Mouse (Mus musculus) myocyte (in vitro differentiated cells): Measurements from ENCODE around the gene Ypel3.
A peak's percentile ranks its signal among the peaks of the same experiment; 100 is the strongest.

ENCODE experiments used
- CEBPB ChIP-seq: IDR thresholded peaks from 2 replicates; pipeline ENCODE4 v1.6.1; 2011; ENCODE audit warnings: mild to moderate bottlenecking, moderate library complexity; ENCODE audit not compliant: poor library complexity, insufficient read depth, severe bottlenecking
- E2F4 ChIP-seq: IDR thresholded peaks from one replicate; pipeline ENCODE4 v1.6.1; 2011; ENCODE audit warnings: mild to moderate bottlenecking, control low read depth, moderate library complexity; ENCODE audit not compliant: insufficient read depth
- MAX ChIP-seq: IDR thresholded peaks from one replicate; pipeline ENCODE4 v1.6.1; 2011; ENCODE audit warnings: low read depth, mild to moderate bottlenecking, control low read depth
- MYOD1 ChIP-seq, 3 experiments: IDR thresholded peaks; one replicate each; pipeline ENCODE4 v1.6.1; 2011; ENCODE audit warnings: control low read depth in 2 of 3, low read depth in 2 of 3, mild to moderate bottlenecking in 2 of 3, moderate library complexity in 1 of 3; ENCODE audit not compliant: insufficient read length in 2 of 3, control insufficient read depth in 1 of 3
- MYOG ChIP-seq, 3 experiments: IDR thresholded peaks; one replicate each; pipeline ENCODE4 v1.6.1; 2011; ENCODE audit warnings: control low read depth in 2 of 3, low read depth in 2 of 3, mild to moderate bottlenecking in 2 of 3; ENCODE audit not compliant: insufficient read length in 2 of 3, control insufficient read depth in 1 of 3, insufficient read depth in 1 of 3
- POLR2A ChIP-seq: IDR thresholded peaks from one replicate; pipeline ENCODE4 v1.6.1; 2011; ENCODE audit warnings: low read depth, mild to moderate bottlenecking, control low read depth, moderate library complexity; ENCODE audit not compliant: insufficient read length
- POLR2AphosphoS2 ChIP-seq: IDR thresholded peaks from one replicate; pipeline ENCODE4 v1.6.1; 2011; ENCODE audit warnings: low read depth, control low read depth; ENCODE audit not compliant: insufficient read length
- REST ChIP-seq: IDR thresholded peaks from one replicate; pipeline ENCODE4 v1.6.1; 2011; ENCODE audit warnings: mild to moderate bottlenecking, control low read depth, moderate library complexity; ENCODE audit not compliant: insufficient read depth, insufficient read length
- SRF ChIP-seq: IDR thresholded peaks from one replicate; pipeline ENCODE4 v1.6.1; 2011; ENCODE audit warnings: low read depth; ENCODE audit not compliant: control insufficient read depth, insufficient read length
- TCF12 ChIP-seq: IDR thresholded peaks from one replicate; pipeline ENCODE4 v1.6.1; 2011; ENCODE audit warnings: mild to moderate bottlenecking, control low read depth; ENCODE audit not compliant: poor library complexity, insufficient read depth, severe bottlenecking
- TCF3 ChIP-seq: IDR thresholded peaks from one replicate; pipeline ENCODE4 v1.6.1; 2011; ENCODE audit warnings: low read depth, control low read depth; ENCODE audit not compliant: insufficient read length
- USF1 ChIP-seq: IDR thresholded peaks from one replicate; pipeline ENCODE4 v1.6.1; 2011; ENCODE audit warnings: low read depth, mild to moderate bottlenecking, control low read depth, moderate library complexity

DNA sequence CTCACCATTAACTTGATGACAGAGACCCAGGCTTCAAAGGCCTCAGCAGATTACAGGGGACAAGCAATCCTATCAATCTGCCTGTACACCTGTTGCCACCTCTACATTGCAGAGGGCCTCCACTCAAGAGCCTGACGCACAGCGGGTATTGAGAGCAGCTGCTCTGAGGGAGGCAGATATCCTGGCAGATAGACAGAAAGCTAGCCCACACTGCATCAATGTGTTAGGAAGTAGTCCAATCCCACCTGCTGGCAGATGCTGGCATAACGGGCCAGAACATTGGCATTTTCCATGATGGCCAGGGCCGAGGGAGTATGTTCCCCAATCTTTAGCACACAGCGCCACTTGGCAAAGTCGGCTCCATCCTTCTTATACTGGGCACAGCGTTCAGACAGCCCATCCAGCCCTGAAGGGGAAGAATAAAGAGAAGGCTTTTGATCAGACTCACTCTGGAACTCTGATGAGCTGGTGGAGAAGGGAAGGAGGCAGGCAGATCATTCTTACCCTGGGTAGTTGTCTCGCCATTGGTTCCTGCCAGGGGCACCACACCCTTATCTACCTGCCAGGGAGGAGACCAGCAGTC is 19.7 kb downstream of the Ypel3 start:
- peak; percentile 38 for TF ChIP-seq TCF3
- TF ChIP-seq SRF = no peak
- TF ChIP-seq REST = no peak
- no peak for TF ChIP-seq POLR2A
- no peak for TF ChIP-seq TCF12
- peak; percentile 56 for TF ChIP-seq POLR2AphosphoS2
- peak in 2 of 3 experiments; percentile 60 to 90 for TF ChIP-seq MYOD1 (IDR thresholded peaks at IDR 0.05; ENCODE audit: control insufficient read depth in 1 of 3, insufficient read length in 2 of 3, low read depth in 2 of 3)
- no peak for TF ChIP-seq CEBPB
- TF ChIP-seq E2F4 = no peak
- TF ChIP-seq USF1 = no peak
- TF ChIP-seq MYOG (IDR thresholded peaks at IDR 0.05; ENCODE audit: control insufficient read depth in 1 of 3, insufficient read depth in 1 of 3, insufficient read length in 2 of 3, low read depth in 2 of 3) = peak in 2 of 3 experiments; percentile 50 to 84
- no peak for TF ChIP-seq MAX
